27 mouse cellular contexts compared by ENCODE assay signal in genomic region chr9:55279114-55279825, GRCm38 (mm10). TPM values are rescaled to one million over a fixed set of nuclear protein-coding genes. Genes with fewer than 3 reads are reported as not detected.
"Had no signal": no experiment of that assay in that cellular context is flagged by ENCODE, and none has a peak within 500 bp of the region (broad histone marks: within the 10 kb centered on the region; RNA-seq: fewer than 3 reads in every experiment).

No protein-coding gene starts in this region.

- H3K4me3 ChIP-seq: heart, embryonic 10.5 days; heart, embryonic 12.5 days; hindbrain, embryonic 10.5 days; hindbrain, embryonic 12.5 days; intestine, embryonic 15.5 days; limb, embryonic 13.5 days; limb, embryonic 15.5 days; liver, embryonic 13.5 days had no signal

- H3K4me2 ChIP-seq: heart, embryonic 12.5 days; hindbrain, embryonic 12.5 days; hindbrain, embryonic 14.5 days; intestine, embryonic 15.5 days; limb, embryonic 13.5 days; limb, embryonic 15.5 days; liver, embryonic 13.5 days had no signal

- H3K36me3 ChIP-seq: heart, embryonic 10.5 days; heart, embryonic 12.5 days; hindbrain, embryonic 10.5 days; hindbrain, embryonic 12.5 days; intestine, embryonic 15.5 days; limb, embryonic 13.5 days; limb, embryonic 15.5 days; liver, embryonic 13.5 days had no signal

- H3K4me1 ChIP-seq: hindbrain, embryonic 12.5 days; intestine, embryonic 15.5 days had no signal

- H3K9ac ChIP-seq: heart, embryonic 12.5 days; hindbrain, embryonic 12.5 days; hindbrain, embryonic 14.5 days; intestine, embryonic 15.5 days; limb, embryonic 13.5 days; limb, embryonic 15.5 days; liver, embryonic 13.5 days had no signal

- H3K27ac ChIP-seq: heart, embryonic 10.5 days; hindbrain, embryonic 10.5 days; hindbrain, embryonic 12.5 days; hindbrain, embryonic 14.5 days; intestine, embryonic 15.5 days; limb, embryonic 13.5 days; limb, embryonic 15.5 days; liver, embryonic 13.5 days had no signal

- ATAC-seq: hindbrain, embryonic 16.5 days; inflammation-experienced regulatory T-cells, adult 6 months; intestine, embryonic 15.5 days; intestine, postnatal 0 days had no signal

- DNase-seq: gastrocnemius, postnatal 14 days; gastrocnemius, postnatal 36 days; heart, adult 18-20 months; heart, postnatal 10 days; heart, postnatal 4 days; kidney, adult 18-20 months; kidney, adult 8-10 months; kidney, postnatal 10 days; kidney, postnatal 25 days; kidney, postnatal 4 days; layer of hippocampus, adult 9-11 months; layer of hippocampus, postnatal 36 days; left cerebral cortex, postnatal 4 days; liver, embryonic 13.5 days had no signal

- H3K27me3 ChIP-seq: heart, embryonic 12.5 days; intestine, embryonic 15.5 days; limb, embryonic 13.5 days; limb, embryonic 15.5 days had no signal

- H3K9me3 ChIP-seq: heart, embryonic 10.5 days; heart, embryonic 12.5 days; hindbrain, embryonic 10.5 days; hindbrain, embryonic 12.5 days; intestine, embryonic 15.5 days; limb, embryonic 13.5 days; limb, embryonic 15.5 days; liver, embryonic 13.5 days had no signal

RNA-seq across cellular contexts. Expression of gene Tmem266, which starts 47.4 kb away (rescaled TPM):
- total RNA-seq: granulocyte monocyte progenitor cell, adult 5-6 weeks had no signal
- polyA plus RNA-seq: heart, embryonic 14.5 days; inflammation-experienced regulatory T-cells, adult 6 months; liver, embryonic 13.5 days had no signal
